In the genomic region with DNA sequence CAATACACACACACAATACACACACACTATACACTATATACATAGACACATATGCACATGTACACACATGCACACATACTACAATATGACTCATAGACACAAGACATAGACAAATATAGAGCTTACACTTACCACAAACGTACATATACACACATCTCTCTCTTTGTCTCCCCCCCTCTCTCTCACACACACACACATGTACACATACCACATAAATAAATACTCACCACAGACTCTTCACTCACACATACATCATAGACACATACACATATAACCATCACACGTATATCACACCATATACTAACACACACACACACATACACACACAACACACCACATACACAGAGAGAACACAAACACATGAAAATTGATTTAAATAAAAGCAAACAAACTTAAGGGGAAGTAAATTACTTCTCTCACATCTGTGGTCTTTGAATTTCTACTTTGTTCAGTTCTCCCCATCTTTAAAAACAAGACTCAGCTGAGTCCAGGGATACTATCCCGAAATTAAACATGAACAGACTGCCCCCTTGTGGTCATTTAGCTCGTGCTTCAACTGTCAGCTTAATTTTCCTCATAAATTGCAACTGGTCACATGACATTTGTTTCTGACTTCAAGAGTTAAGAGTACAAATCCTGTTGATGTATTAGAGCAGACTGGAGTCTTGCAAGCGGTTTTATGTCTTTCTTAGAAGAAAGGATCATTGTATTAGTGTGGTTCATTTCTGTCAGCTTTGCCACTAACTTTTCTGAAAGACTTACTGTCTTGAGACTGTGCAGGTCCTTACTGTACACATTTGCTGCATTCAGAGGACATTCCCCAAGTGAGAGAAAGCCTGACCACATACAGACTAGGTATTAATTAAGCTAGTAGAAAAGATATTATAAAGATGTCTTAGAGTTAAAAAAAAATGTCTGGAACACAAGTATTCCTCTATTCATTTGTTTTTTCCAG, we compare ENCODE assay signal across 8 mouse cellular contexts. TPM values are rescaled to one million over a fixed set of nuclear protein-coding genes. Genes with fewer than 3 reads are reported as not detected.
DNase-seq lines count a peak whose midpoint lies in the region; ATAC-seq lines count a peak whose summit lies in the region.

No protein-coding gene starts in this region.

- ATAC-seq in megakaryocyte, adult 5-6 weeks (ENCODE audit: poor library complexity, severe bottlenecking), result peak; percentile 40; the same call in 1 of the 2 replicates

- DNase-seq in adipocyte (ENCODE audit: low spot score), result peak; percentile 81
- DNase-seq in cerebellum, postnatal 36 days, result peak; percentile 9 to 54
- DNase-seq in frontal cortex, postnatal 36 days (ENCODE audit: low spot score in 2 of 2), result peak; percentile 35 to 74
- DNase-seq in induced T-regulatory cell, adult 2 months (ENCODE audit: low read depth), result peak; percentile 12
- DNase-seq in left cerebral cortex, adult 18-20 months (ENCODE audit: low spot score in 2 of 2), result peak; percentile 41 to 60
- DNase-seq in right cerebral cortex, postnatal 25 days, result peak; percentile 4
- no peak for DNase-seq in spleen, postnatal 36 days (ENCODE audit: low spot score in 2 of 2)

RNA-seq across cellular contexts. Expression of gene Slc5a12, which starts 32.1 kb away (rescaled TPM):
- total RNA-seq in left cerebral cortex, adult 18-20 months (2021), result not detected
- total RNA-seq in megakaryocyte, adult 5-6 weeks (2015), result not detected in 2 replicates
- total RNA-seq in megakaryocyte, adult 5-6 weeks (2017), result not detected in 2 replicates

Comparison
In these comparisons a context has a peak if more than half of its experiments do, and no peak if none do; other contexts are left out.
1. DNase-seq: peak in adipocyte (single experiment), cerebellum, postnatal 36 days (2 of 2), frontal cortex, postnatal 36 days (2 of 2), induced T-regulatory cell, adult 2 months (single experiment), left cerebral cortex, adult 18-20 months (2 of 2) and right cerebral cortex, postnatal 25 days (single experiment); none in spleen, postnatal 36 days (0 of 2).